Mouse (Mus musculus) cortical plate, adult 2 months (tissue): ENCODE results near the gene Prkar2b.

ENCODE experiments used
- CTCF ChIP-seq: fragments of 200-500 bp; IDR thresholded peaks from 2 replicates; pipeline ENCODE4 v1.5.1; 2011; ENCODE audit warnings: mild to moderate bottlenecking, control low read depth, low read length; ENCODE audit not compliant: insufficient read depth; ENCODE audit errors: extremely low read depth
- POLR2A ChIP-seq: fragments of 200-500 bp; IDR thresholded peaks from 2 replicates; pipeline ENCODE4 v1.6.1; 2011; ENCODE audit warnings: mild to moderate bottlenecking, low read length, control low read depth; ENCODE audit not compliant: insufficient read depth; ENCODE audit errors: extremely low read depth

- TF ChIP-seq CTCF (no peak), POLR2A (no peak)
Measured at GRCm38 (mm10) chr12:32097107-32097506, 36.0 kb upstream of the Prkar2b start.
